Mouse (Mus musculus): ENCODE data around the gene 4930562C15Rik. TPM values are rescaled to one million over a fixed set of nuclear protein-coding genes. Genes with fewer than 3 reads are reported as not detected.

The 4930562C15Rik gene
- polyA plus RNA-seq, 1 experiment from 2014 or later, result 0.36 TPM

- no peak for DNase-seq (ENCODE audit: low spot score)
- Histone ChIP-seq H3K27ac (ENCODE audit: low read depth, low read length) (no peak overlapping the region), H3K4me2 (ENCODE audit: low read depth, low read length, severe bottlenecking) (no peak overlapping the region), H3K9ac (ENCODE audit: low read length) (no peak overlapping the region), H3K36me3 (ENCODE audit: control insufficient read depth, insufficient read depth, low read length) (no peaks in the 10 kb centered on the region), H3K4me1 (replicated peaks; ENCODE audit: control insufficient read depth, insufficient read depth, low read length) (peaks cover 6% of the 10 kb centered on the region; the same call in 1 of the 2 replicates), H3K27me3 (ENCODE audit: control insufficient read depth, insufficient read depth, low read length) (no peaks in the 10 kb centered on the region), H3K9me3 (ENCODE audit: control insufficient read depth, low read length) (no peaks in the 10 kb centered on the region), H3K4me3 (ENCODE audit: low read depth, low read length) (no peak overlapping the region)
- no peak for ATAC-seq (replicated peaks; ENCODE audit: low FRiP score)
- WGBS, result 91% methylated on average over 6 of the region's 6 CpGs
Observed at GRCm38 (mm10) chr16:4892171-4892570, 57.0 kb downstream of the 4930562C15Rik start.

DNA sequence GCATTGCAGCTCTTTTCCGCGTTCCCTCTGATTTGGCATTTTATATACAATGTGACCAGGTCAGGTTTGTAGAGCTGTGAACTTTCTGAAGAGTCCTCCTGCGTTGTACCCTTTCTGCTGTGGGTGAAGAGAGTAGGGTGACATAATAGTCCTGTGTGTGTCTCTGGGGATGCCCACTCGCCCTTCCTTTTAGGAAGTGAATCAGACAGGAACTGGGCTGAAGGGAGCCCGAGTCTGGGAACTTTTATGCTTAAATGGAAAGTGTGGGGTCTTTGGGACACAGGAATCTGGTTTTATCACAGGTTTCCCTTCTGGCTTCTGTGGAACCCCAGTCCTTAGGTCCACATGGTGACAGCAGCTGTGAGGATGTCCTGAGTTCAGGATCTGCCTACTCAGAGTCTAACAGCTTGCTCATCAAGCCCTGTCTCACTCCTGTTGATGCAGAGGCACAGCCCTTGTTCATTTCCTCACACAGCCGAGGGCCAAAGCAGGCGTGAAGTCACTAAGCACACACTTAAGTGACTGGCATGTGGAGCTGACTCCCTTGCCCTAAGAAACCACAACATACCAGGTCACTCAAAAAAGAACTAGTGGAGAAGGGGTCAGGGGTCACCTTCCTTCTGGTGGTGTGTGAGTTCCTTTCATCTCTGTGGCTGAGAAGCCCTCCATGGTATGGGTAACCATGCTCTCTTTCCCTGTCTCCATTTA, 59.1 kb downstream of the 4930562C15Rik start:
- Histone ChIP-seq H3K9ac (ENCODE audit: low read length) (no peak overlapping the region), H3K9me3 (ENCODE audit: control insufficient read depth, low read length) (no peaks in the 10 kb centered on the region), H3K4me1 (replicated peaks; ENCODE audit: control insufficient read depth, insufficient read depth, low read length) (no peaks in the 10 kb centered on the region), H3K27me3 (ENCODE audit: control insufficient read depth, insufficient read depth, low read length) (no peaks in the 10 kb centered on the region), H3K36me3 (ENCODE audit: control insufficient read depth, insufficient read depth, low read length) (no peaks in the 10 kb centered on the region), H3K27ac (ENCODE audit: low read depth, low read length) (no peak overlapping the region), H3K4me3 (ENCODE audit: low read depth, low read length) (no peak overlapping the region), H3K4me2 (ENCODE audit: low read depth, low read length, severe bottlenecking) (no peak overlapping the region)
- ATAC-seq (replicated peaks; ENCODE audit: low FRiP score) (no peak), DNase-seq (ENCODE audit: low spot score) (no peak)
- 83% methylated on average over 7 of the region's 7 CpGs for WGBS

- no peak for DNase-seq (ENCODE audit: low spot score)
- Histone ChIP-seq H3K4me2 (ENCODE audit: low read depth, low read length, severe bottlenecking) (no peak overlapping the region), H3K27me3 (ENCODE audit: control insufficient read depth, insufficient read depth, low read length) (no peaks in the 10 kb centered on the region), H3K9me3 (ENCODE audit: control insufficient read depth, low read length) (no peaks in the 10 kb centered on the region), H3K27ac (ENCODE audit: low read depth, low read length) (no peak overlapping the region), H3K4me3 (ENCODE audit: low read depth, low read length) (no peak overlapping the region), H3K9ac (ENCODE audit: low read length) (no peak overlapping the region), H3K4me1 (replicated peaks; ENCODE audit: control insufficient read depth, insufficient read depth, low read length) (no peaks in the 10 kb centered on the region), H3K36me3 (ENCODE audit: control insufficient read depth, insufficient read depth, low read length) (no peaks in the 10 kb centered on the region)
- no peak for ATAC-seq (replicated peaks; ENCODE audit: low FRiP score)
- 82% methylated on average over 5 of the region's 5 CpGs for WGBS
Observed at GRCm38 (mm10) chr16:4896249-4897027, 61.2 kb downstream of the 4930562C15Rik start.

- no peaks in the 10 kb centered on the region for H3K9me3 ChIP-seq (ENCODE audit: control insufficient read depth, low read length)
- H3K27ac ChIP-seq (ENCODE audit: low read depth, low read length), result no peak overlapping the region
- no peaks in the 10 kb centered on the region for H3K4me1 ChIP-seq (replicated peaks; ENCODE audit: control insufficient read depth, insufficient read depth, low read length)
- DNase-seq (ENCODE audit: low spot score), result no peak
- no peak overlapping the region for H3K9ac ChIP-seq (ENCODE audit: low read length)
- no peak overlapping the region for H3K4me2 ChIP-seq (ENCODE audit: low read depth, low read length, severe bottlenecking)
- 54% methylated on average over 7 of the region's 7 CpGs for WGBS
- ATAC-seq (replicated peaks; ENCODE audit: low FRiP score), result no peak
- no peaks in the 10 kb centered on the region for H3K27me3 ChIP-seq (ENCODE audit: control insufficient read depth, insufficient read depth, low read length)
- H3K4me3 ChIP-seq (ENCODE audit: low read depth, low read length), result no peak overlapping the region
- no peaks in the 10 kb centered on the region for H3K36me3 ChIP-seq (ENCODE audit: control insufficient read depth, insufficient read depth, low read length)
Observed at GRCm38 (mm10) chr16:4897146-4897730, 62.0 kb downstream of the 4930562C15Rik start.

GRCm38 (mm10) chr16:4898881-4899280, 63.7 kb downstream of the 4930562C15Rik start:
- Histone ChIP-seq H3K36me3 (ENCODE audit: control insufficient read depth, insufficient read depth, low read length) (no peaks in the 10 kb centered on the region), H3K9me3 (ENCODE audit: control insufficient read depth, low read length) (no peaks in the 10 kb centered on the region), H3K27me3 (ENCODE audit: control insufficient read depth, insufficient read depth, low read length) (no peaks in the 10 kb centered on the region), H3K9ac (ENCODE audit: low read length) (no peak overlapping the region), H3K4me2 (ENCODE audit: low read depth, low read length, severe bottlenecking) (no peak overlapping the region), H3K4me1 (replicated peaks; ENCODE audit: control insufficient read depth, insufficient read depth, low read length) (no peaks in the 10 kb centered on the region), H3K27ac (ENCODE audit: low read depth, low read length) (no peak overlapping the region), H3K4me3 (ENCODE audit: low read depth, low read length) (no peak overlapping the region)
- WGBS, result 82% methylated on average over 6 of the region's 6 CpGs
- ATAC-seq (replicated peaks; ENCODE audit: low FRiP score) (no peak), DNase-seq (ENCODE audit: low spot score) (no peak)

DNA sequence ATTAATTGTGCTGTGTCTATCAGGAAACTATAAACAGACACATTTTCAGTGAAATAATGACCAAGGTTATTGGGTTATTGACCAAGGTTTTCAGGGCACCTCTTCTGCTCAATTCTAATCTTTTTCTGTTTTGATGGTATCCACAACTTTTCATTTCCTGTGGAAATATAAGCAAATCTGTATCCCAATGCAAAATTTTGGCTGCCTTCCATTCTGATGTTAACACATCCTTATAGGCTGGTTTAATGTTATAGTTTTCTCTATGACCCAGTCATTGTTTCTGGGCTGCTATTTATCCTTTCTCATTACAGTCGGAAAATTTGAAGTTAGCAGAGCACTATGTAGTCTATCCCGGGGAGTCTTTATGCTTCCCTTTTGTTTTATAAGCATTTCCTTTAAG, 64.5 kb downstream of the 4930562C15Rik start:
- 86% methylated on average over 2 of the region's 2 CpGs for WGBS
- Histone ChIP-seq H3K9me3 (ENCODE audit: control insufficient read depth, low read length) (no peaks in the 10 kb centered on the region), H3K4me3 (ENCODE audit: low read depth, low read length) (no peak overlapping the region), H3K27me3 (ENCODE audit: control insufficient read depth, insufficient read depth, low read length) (no peaks in the 10 kb centered on the region), H3K4me2 (ENCODE audit: low read depth, low read length, severe bottlenecking) (no peak overlapping the region), H3K27ac (ENCODE audit: low read depth, low read length) (no peak overlapping the region), H3K9ac (ENCODE audit: low read length) (no peak overlapping the region), H3K4me1 (replicated peaks; ENCODE audit: control insufficient read depth, insufficient read depth, low read length) (no peaks in the 10 kb centered on the region), H3K36me3 (ENCODE audit: control insufficient read depth, insufficient read depth, low read length) (no peaks in the 10 kb centered on the region)
- no peak for ATAC-seq (replicated peaks; ENCODE audit: low FRiP score)
- DNase-seq (ENCODE audit: low spot score), result no peak

GRCm38 (mm10) chr16:4901167-4901566, 66.0 kb downstream of the 4930562C15Rik start:
- DNase-seq (ENCODE audit: low spot score) (no peak), ATAC-seq (replicated peaks; ENCODE audit: low FRiP score) (no peak)
- Histone ChIP-seq H3K9me3 (ENCODE audit: control insufficient read depth, low read length) (no peaks in the 10 kb centered on the region), H3K36me3 (ENCODE audit: control insufficient read depth, insufficient read depth, low read length) (no peaks in the 10 kb centered on the region), H3K27ac (ENCODE audit: low read depth, low read length) (no peak overlapping the region), H3K4me3 (ENCODE audit: low read depth, low read length) (no peak overlapping the region), H3K27me3 (ENCODE audit: control insufficient read depth, insufficient read depth, low read length) (no peaks in the 10 kb centered on the region), H3K4me2 (ENCODE audit: low read depth, low read length, severe bottlenecking) (no peak overlapping the region), H3K4me1 (replicated peaks; ENCODE audit: control insufficient read depth, insufficient read depth, low read length) (no peaks in the 10 kb centered on the region), H3K9ac (ENCODE audit: low read length) (no peak overlapping the region)
- 69% methylated on average over 7 of the region's 7 CpGs for WGBS

DNA sequence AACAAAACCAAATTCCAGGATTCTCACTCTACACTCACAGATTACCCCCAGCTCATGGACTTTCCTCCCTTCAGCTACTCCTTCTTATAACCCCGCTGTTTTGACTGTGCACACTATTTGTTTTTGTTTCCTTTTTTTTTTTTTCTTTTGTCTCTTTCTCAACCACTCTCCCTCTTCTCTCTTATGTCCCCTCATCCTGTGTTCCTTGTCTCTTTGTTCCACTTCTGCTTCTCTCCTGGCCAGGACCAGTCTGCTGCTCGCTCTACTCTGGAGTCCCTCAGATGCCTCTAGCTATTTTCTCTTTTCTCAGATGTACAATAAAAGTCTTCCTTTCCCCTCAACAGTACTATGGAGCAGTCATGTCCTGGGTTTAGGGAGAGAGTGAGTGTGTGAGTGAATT, 67.2 kb downstream of the 4930562C15Rik start:
- 84% methylated on average over 2 of the region's 2 CpGs for whole genome bisulfite sequencing
- no peak overlapping the region for H3K27ac ChIP-seq (ENCODE audit: low read depth, low read length)
- H3K4me3 ChIP-seq (ENCODE audit: low read depth, low read length), result no peak overlapping the region
- H3K36me3 ChIP-seq (ENCODE audit: control insufficient read depth, insufficient read depth, low read length), result no peaks in the 10 kb centered on the region
- no peak overlapping the region for H3K4me2 ChIP-seq (ENCODE audit: low read depth, low read length, severe bottlenecking)
- H3K9ac ChIP-seq (ENCODE audit: low read length), result no peak overlapping the region
- no peaks in the 10 kb centered on the region for H3K27me3 ChIP-seq (ENCODE audit: control insufficient read depth, insufficient read depth, low read length)
- H3K4me1 ChIP-seq (replicated peaks; ENCODE audit: control insufficient read depth, insufficient read depth, low read length), result no peaks in the 10 kb centered on the region
- DNase-seq (ENCODE audit: low spot score) (no peak), ATAC-seq (replicated peaks; ENCODE audit: low FRiP score) (no peak)
- H3K9me3 ChIP-seq (ENCODE audit: control insufficient read depth, low read length), result no peaks in the 10 kb centered on the region
